In genomic region chr3:109421019-109421418, GRCm38 (mm10) we compare ENCODE assay signal across 10 mouse cellular contexts.
DNase-seq lines count a peak whose midpoint lies in the region; ATAC-seq and TF ChIP-seq lines count a peak whose summit lies in the region.
"Had no signal": no experiment of that assay in that cellular context is flagged by ENCODE, and none has a peak within 500 bp of the region (broad histone marks: within the 10 kb centered on the region; RNA-seq: fewer than 3 reads in every experiment).

No protein-coding gene starts in this region.

- in situ Hi-C loops in Patski (cut with MboI; ENCODE audit: low pct_unique_long_range_greater_than_20kb): no loop called here

- no peak overlapping the region for H3K27ac ChIP-seq in hindbrain, embryonic 12.5 days
- no peak overlapping the region for H3K27ac ChIP-seq in hindbrain, embryonic 10.5 days
- peak overlapping the region; percentile 67; the same call in 1 of the 2 replicates for H3K27ac ChIP-seq in midbrain, embryonic 13.5 days

- H3K27me3 ChIP-seq in hindbrain, embryonic 12.5 days: no peaks in the 10 kb centered on the region
- H3K27me3 ChIP-seq in hindbrain, embryonic 10.5 days (ENCODE audit: insufficient read depth, poor library complexity, severe bottlenecking): no peaks in the 10 kb centered on the region
- H3K27me3 ChIP-seq in C2C12 (ENCODE audit: control insufficient read depth, insufficient read depth, insufficient read length) (no peaks in the 10 kb centered on the region), Patski (no peaks in the 10 kb centered on the region)
- no peaks in the 10 kb centered on the region for H3K27me3 ChIP-seq in midbrain, embryonic 13.5 days

- intact Hi-C loops in left cerebral cortex, postnatal 4 days (cut with DNase I): no loop called here

- no peaks in the 10 kb centered on the region for H3K36me3 ChIP-seq in hindbrain, embryonic 12.5 days
- no peaks in the 10 kb centered on the region for H3K36me3 ChIP-seq in hindbrain, embryonic 10.5 days
- H3K36me3 ChIP-seq in C2C12 (ENCODE audit: control insufficient read depth, insufficient read depth): no peaks in the 10 kb centered on the region
- H3K36me3 ChIP-seq in midbrain, embryonic 13.5 days: no peaks in the 10 kb centered on the region
- H3K36me3 ChIP-seq: G1E had no signal

- TF ChIP-seq CTCF in C2C12 (IDR thresholded peaks at IDR 0.05; ENCODE audit: control insufficient read depth, insufficient read depth, insufficient read length): no peak
- no peak for TF ChIP-seq CTCF in Patski (IDR thresholded peaks at IDR 0.05)

- H3K4me2 ChIP-seq in hindbrain, embryonic 12.5 days (replicated peaks): no peak overlapping the region
- no peak overlapping the region for H3K4me2 ChIP-seq in midbrain, embryonic 13.5 days (replicated peaks)

- H3K4me3 ChIP-seq in hindbrain, embryonic 12.5 days: no peak overlapping the region
- no peak overlapping the region for H3K4me3 ChIP-seq in hindbrain, embryonic 10.5 days
- H3K4me3 ChIP-seq in C2C12 (ENCODE audit: insufficient read depth, poor library complexity, severe bottlenecking): no peak overlapping the region
- H3K4me3 ChIP-seq in midbrain, embryonic 13.5 days (replicated peaks): no peak overlapping the region

- H3ac ChIP-seq in C2C12 (ENCODE audit: control insufficient read depth, insufficient read length, low read depth): no peak overlapping the region

- H3K4me1 ChIP-seq in hindbrain, embryonic 12.5 days: peaks cover 12% of the 10 kb centered on the region
- 0 out of 2 replicates have a peak, but pooled peaks cover 9% of the 10 kb centered on the region for H3K4me1 ChIP-seq in hindbrain, embryonic 10.5 days (replicated peaks)
- H3K4me1 ChIP-seq in midbrain, embryonic 13.5 days (replicated peaks): peaks cover 22% of the 10 kb centered on the region

- 33% methylated on average over 3 of the region's 3 CpGs for WGBS in hindbrain, embryonic 12.5 days
- 62% methylated on average over 3 of the region's 3 CpGs for WGBS in hindbrain, embryonic 10.5 days
- 52% methylated on average over 3 of the region's 3 CpGs for WGBS in midbrain, embryonic 13.5 days

- H3K79me3 ChIP-seq in C2C12 (ENCODE audit: low read depth): no peaks in the 10 kb centered on the region

- no peaks in the 10 kb centered on the region for H3K79me2 ChIP-seq in C2C12 (ENCODE audit: control insufficient read depth, insufficient read depth)

- CTCF ChIA-PET in Patski (lab: Charles Lee): interaction anchor here (1.0 to 1.2 kb wide), 2 partner anchors 35 to 68 kb away, joined by 3 read pairs; no protein-coding TSS in a partner anchor

- H3K9me3 ChIP-seq in hindbrain, embryonic 12.5 days (replicated peaks): no peaks in the 10 kb centered on the region
- H3K9me3 ChIP-seq in hindbrain, embryonic 10.5 days: no peaks in the 10 kb centered on the region
- H3K9me3 ChIP-seq in midbrain, embryonic 13.5 days: no peaks in the 10 kb centered on the region

- no peak overlapping the region for H3K9ac ChIP-seq in hindbrain, embryonic 12.5 days
- H3K9ac ChIP-seq in midbrain, embryonic 13.5 days (replicated peaks): no peak overlapping the region

- POLR2A ChIA-PET in Patski (lab: Charles Lee): no interaction called here

- DNase-seq in hindbrain, embryonic 10.5 days (ENCODE audit: low spot score): no peak
- peak; percentile 31 for DNase-seq in Patski (ENCODE audit: low read depth, low spot score)
- no peak for DNase-seq in left cerebral cortex, postnatal 4 days
- DNase-seq in layer of hippocampus, postnatal 25 days (ENCODE audit: extremely low spot score in 1 of 2, low spot score in 1 of 2): no peak
- DNase-seq: thymus, postnatal 36 days had no signal

- ATAC-seq in hindbrain, embryonic 12.5 days (ENCODE audit: low FRiP score): peak; percentile 48; the same call in 1 of the 2 replicates
- peak; percentile 62 for ATAC-seq in Patski
- peak; percentile 88 for ATAC-seq in midbrain, embryonic 13.5 days
- ATAC-seq in megakaryocyte progenitor cell, adult 5-6 weeks (replicated peaks; ENCODE audit: poor library complexity): no peak

TF ChIP-seq in C2C12, 6 proteins besides CTCF, POLR2A, EP300 and RAD21:
- TF ChIP-seq FOSL1 (IDR thresholded peaks at IDR 0.05; ENCODE audit: insufficient read depth, low read length, poor library complexity, severe bottlenecking) (no peak), MAX (IDR thresholded peaks at IDR 0.05) (no peak), MYOD1 (IDR thresholded peaks at IDR 0.05; ENCODE audit: control insufficient read depth, insufficient read length, low read depth) (no peak), USF1 (IDR thresholded peaks at IDR 0.05; ENCODE audit: low read depth) (no peak), CEBPB (IDR thresholded peaks at IDR 0.05; ENCODE audit: low read depth) (peak; percentile 24), MYOG (IDR thresholded peaks at IDR 0.05; ENCODE audit: control insufficient read depth, extremely low read depth, insufficient read length) (no peak)
